Mouse (Mus musculus) gastrocnemius, postnatal 4 days (tissue): ENCODE results near the gene Ip6k3. TPM values are rescaled to one million over a fixed set of nuclear protein-coding genes. Genes with fewer than 3 reads are reported as not detected.

Experiments
- DNase-seq, 2 experiments: peaks; one replicate each; pipeline ENCODE4 v3.0.0; 2021 to 2022; ENCODE audit warnings: low spot score in 2 of 2, mixed read lengths in 2 of 2
- long read RNA-seq, 2 experiments: library from polyadenylated mRNA; stranded (forward); transcript quantifications; one replicate each; pipeline ENCODE4 v2.0.0; 2021
- total RNA-seq, 2 experiments: library from RNA; stranded (reverse); gene quantifications; 2 replicates each; pipeline ENCODE4 v1.2.3; 2021

Ip6k3 gene
- 10 to 100 TPM; 40.2 to 50.7 TPM for total RNA-seq
- long read RNA-seq, experiment 1, transcript Ip6k3-201 (6 exons, 2,342 nt), result major isoform, 71 of 96 reads
- long read RNA-seq, experiment 1, partial matches to known transcripts, result 16 of 96 reads
- long read RNA-seq, experiment 1, other reads (novel, unspliced or antisense), result 9 of 96 reads
- long read RNA-seq, experiment 2, transcript Ip6k3-201 (6 exons, 2,342 nt), result major isoform, 97 of 130 reads
- long read RNA-seq, experiment 2, partial matches to known transcripts, result 22 of 130 reads
- long read RNA-seq, experiment 2, other reads (novel, unspliced or antisense), result 11 of 130 reads

GRCm38 (mm10) chr17:27167545-27167944, at the start of gene Ip6k3:
Gene Ip6k3 (minus strand): TSS chr17:27167795.
- peak in 1 of 2 experiments; percentile 56 for DNase-seq

DNA sequence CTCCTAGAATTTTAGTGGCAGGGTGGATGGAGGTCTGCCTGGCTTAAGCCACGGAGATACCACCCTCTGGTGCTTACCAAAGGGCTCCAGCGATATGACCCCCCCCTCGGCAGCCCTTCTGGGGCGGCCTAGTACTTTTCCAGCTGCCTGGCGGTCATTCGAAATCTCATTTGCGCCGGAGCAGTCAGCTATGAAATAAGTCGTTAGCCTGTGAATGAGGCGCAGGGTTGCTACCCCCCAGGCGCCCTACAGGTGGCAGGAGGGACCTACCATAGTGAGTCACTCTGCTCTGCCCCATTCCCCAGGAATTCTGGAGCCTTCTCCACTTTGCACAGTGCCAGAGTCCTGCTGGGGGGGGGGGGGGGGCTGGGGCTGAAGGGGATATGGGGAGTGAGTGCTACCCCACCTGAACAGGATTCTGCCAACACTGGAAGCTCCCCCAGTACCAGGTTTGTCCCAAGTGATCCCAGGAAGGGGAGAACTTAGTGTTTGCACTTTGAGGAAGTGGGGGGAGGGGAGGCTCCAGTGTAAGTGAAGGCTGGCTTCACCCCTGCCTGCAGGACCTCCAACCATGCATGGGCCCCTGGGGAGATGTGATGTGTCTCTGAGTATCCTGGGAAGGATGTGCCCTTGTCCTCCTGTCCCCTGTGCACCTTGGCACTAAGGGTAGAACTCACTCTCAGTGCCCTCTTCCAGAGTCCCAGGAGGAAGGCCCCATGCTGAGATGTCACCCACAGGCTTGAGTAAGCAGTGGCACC, 45.4 kb upstream of the Ip6k3 start:
- DNase-seq, result peak in 1 of 2 experiments; percentile 66

DNA sequence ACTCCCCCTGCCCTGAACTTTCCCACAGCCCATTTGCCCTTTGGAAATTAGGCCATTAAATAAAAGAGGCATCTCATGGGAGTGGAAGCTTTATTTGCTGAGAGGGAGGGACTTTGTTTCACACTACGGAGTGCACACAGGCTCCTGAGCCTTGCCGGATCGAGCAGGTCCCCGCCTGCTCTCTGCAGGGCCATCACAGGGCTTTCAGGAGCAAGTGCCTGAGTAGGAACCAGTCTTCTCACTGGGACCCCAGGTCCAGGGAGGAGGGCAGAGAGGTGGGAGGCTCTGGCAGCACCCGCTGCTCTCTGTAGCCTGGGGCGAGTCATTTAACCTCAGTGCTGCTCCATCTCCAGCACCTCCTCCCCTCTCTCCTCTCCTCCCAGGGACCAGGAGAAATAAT, 44.4 kb upstream of the Ip6k3 start:
- DNase-seq, result no peak

- DNase-seq, result no peak
Observed at GRCm38 (mm10) chr17:27207113-27207707, 39.6 kb upstream of the Ip6k3 start.

GRCm38 (mm10) chr17:27204075-27204909, 36.7 kb upstream of the Ip6k3 start, which contains the start of gene Lemd2:
Gene Lemd2 (minus strand): TSS chr17:27204469.
- DNase-seq, result peak; percentile 95 to 96

GRCm38 (mm10) chr17:27203358-27204074, 35.9 kb upstream of the Ip6k3 start:
- peak in 1 of 2 experiments; percentile 58 for DNase-seq

DNA sequence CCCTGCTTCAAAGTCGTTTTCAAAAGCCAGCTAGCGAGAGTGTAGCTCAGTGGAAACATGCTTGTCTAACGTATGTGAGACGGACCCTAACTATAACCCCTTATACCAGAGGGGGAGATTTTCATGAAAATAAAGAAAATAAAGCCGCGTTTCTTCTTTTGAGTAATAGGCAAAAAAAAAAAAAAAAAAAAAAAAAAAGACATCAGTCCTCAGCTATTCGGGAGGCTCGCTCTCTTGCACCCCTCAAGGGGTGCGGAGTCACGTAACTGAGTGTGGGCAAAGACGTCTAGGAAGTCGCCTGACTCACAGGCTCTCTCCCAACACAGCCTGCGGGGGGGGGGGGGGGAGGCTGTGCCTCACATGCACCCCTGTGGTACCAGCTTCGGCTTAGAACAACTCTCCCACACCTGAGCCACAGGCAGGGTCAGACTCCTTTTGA, 35.3 kb upstream of the Ip6k3 start:
- no peak for DNase-seq

DNA sequence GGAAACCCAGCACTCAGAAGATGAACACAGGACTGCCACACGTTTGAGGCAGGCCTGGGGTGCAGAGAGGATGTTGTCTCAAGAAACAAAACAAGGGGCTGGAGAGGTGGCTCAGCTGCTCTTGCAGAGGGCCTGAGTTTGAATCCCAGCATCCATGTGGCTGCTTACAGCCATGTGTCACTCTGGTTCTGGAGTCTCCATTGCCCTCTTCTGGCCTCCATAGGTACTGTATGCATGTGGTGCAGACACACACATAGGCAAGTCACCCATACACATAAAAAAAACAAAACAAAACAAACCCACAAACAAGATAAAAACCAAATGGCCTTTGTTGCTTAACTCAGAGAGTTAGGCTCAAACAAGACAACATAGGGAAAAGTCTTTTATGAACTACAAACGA, 34.4 kb upstream of the Ip6k3 start:
- DNase-seq, result no peak

DNA sequence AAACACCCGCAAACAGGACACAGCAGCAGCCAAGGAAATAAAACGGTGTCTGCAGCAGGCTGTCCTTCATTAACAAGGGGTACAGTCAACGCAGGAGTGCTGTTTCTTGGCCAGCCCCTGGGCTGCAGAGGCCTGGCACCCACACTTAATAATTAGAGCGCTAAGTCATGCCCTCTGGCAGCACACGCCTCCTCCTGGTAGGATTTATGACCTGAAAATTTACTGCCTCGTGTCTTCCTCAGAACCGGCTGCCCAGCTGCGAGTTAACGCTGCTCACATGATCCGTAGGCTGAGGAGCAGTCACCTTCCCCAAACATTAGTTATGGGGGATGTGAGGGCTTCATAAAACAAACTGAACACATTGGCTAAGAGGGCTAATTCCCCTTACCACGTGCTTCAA, 33.2 kb upstream of the Ip6k3 start:
- DNase-seq, result no peak

DNA sequence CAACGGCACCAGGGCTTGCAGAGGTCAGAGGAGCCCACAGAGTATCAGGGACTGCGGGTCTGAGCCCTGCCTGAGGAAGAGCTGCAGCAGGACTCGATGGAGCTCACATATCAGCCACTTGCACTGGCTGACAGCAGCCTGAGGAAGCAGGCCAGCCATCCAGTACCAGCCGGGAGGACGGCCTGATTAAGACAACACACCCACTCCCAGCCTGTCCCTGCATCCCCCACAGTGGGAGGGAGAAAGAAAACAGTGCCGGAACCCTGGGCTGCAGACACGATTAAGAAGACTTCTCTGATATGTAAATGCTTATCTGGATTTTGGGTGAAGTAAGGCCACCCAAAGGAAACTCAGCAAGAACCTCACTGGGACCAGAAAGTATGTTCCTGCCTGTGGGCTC, 32.3 kb upstream of the Ip6k3 start:
- DNase-seq, result no peak

DNA sequence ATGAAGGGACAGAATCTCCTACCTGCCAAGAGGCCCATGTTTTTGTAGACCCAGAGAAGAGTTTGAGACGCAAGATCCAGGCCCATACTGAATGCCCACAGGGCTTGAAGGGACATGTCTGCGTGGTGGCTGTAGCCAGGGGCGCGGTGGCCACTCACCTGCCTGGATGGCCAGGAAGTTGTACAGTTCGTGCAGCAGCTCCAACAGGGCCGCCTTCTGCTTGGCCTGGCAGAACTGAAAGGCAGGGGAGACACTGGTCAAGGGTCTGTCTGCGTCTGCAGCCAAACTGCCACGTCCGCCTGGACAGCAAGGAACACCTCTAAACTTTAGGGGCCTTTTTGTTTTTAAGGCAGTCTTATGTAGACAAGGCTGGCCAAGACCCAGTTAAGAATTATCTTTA, 31.6 kb upstream of the Ip6k3 start:
- no peak for DNase-seq

DNA sequence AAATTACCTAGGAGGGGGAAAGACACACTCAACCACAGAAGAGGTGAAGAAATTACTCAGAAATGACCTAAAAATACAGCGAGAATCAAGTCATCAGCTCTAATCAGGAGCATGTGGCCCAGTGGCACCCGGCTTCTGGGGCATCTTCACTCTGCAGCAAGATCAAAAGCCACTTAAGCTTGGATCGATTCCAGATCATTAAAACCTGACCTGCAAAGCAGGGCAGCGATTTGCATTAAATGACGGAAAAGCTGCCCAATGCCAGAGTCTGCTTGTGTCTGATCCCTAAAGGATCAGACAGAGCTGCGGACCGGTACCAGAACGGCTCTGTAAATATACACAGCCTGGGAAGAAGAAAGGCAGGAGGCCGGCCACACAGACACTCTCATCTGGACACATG, 28.6 kb upstream of the Ip6k3 start:
- no peak for DNase-seq

GRCm38 (mm10) chr17:27194258-27195185, 26.9 kb upstream of the Ip6k3 start:
- DNase-seq, result no peak

GRCm38 (mm10) chr17:27191804-27192203, 24.2 kb upstream of the Ip6k3 start:
- no peak for DNase-seq

- no peak for DNase-seq
Observed at GRCm38 (mm10) chr17:27191189-27191588, 23.6 kb upstream of the Ip6k3 start.

- DNase-seq, result peak in 1 of 2 experiments; percentile 59
Observed at GRCm38 (mm10) chr17:27189640-27190216, 22.1 kb upstream of the Ip6k3 start.

DNA sequence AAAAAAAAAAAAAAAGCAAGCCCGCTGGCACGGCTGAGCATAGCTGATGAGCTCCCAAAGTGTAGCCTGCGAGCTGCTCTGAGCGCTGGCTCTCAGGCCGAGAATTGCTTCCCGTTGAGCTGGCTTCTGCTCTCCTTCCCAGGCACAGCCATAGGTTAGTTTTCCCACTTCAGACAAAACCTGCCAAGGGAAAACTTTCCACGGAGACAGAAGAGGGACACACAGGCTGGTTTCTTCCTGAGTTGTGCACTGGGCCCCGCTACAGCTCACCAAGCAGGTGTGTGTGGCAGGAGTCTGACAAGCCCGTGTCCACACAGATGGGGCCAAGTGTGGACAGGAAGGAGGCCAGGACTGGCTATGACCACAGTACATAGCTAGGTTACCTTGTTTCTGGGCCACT, 21.3 kb upstream of the Ip6k3 start:
- no peak for DNase-seq

GRCm38 (mm10) chr17:27187059-27187458, 19.5 kb upstream of the Ip6k3 start:
- DNase-seq, result no peak

DNA sequence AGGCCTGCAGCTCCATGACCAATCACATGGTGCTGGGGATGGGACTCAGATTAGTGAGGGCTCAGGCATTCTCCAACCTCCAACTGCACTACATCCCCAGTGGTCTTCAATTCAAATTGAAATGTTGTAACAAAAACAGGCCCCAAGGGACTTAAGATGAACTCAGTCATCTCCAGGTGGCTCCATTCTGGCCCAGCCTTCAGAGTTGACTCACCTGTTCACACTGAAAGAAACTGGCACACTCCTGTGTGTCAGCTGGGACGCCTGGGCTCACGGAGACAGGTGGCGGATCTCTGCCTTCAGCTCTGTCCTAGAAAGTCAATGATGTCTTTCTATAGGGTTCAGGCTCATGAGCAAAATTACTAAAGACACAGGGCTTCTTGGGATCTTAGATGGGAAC, 18.5 kb upstream of the Ip6k3 start:
- DNase-seq, result no peak
